Mouse (Mus musculus) layer of hippocampus, postnatal 10 days (tissue): ENCODE measurements around the gene Dkc1. TPM values are rescaled to one million over a fixed set of nuclear protein-coding genes. Genes with fewer than 3 reads are reported as not detected.
A peak's percentile ranks its signal among the peaks of the same experiment; 100 is the strongest.

ENCODE experiments used
- DNase-seq, 2 experiments: peaks; one replicate each; pipeline ENCODE4 v3.0.0; 2021; ENCODE audit warnings: low spot score in 2 of 2
- long read RNA-seq: library from polyadenylated mRNA; stranded (forward); transcript quantifications from one replicate; pipeline ENCODE4 v2.0.0, GENCODE M21; 2023
- total RNA-seq, 2 experiments: library from RNA; stranded (reverse); gene quantifications; 2 replicates each; pipeline ENCODE4 v1.2.3; 2021

Dkc1 gene
- total RNA-seq = 10 to 100 TPM; 26.0 to 32.4 TPM
- long read RNA-seq, transcript Dkc1-201 (15 exons, 2,804 nt) = major isoform, 18 of 31 reads
- long read RNA-seq, partial matches to known transcripts = 3 of 31 reads
- long read RNA-seq, other reads (novel, unspliced or antisense) = 10 of 31 reads

DNA sequence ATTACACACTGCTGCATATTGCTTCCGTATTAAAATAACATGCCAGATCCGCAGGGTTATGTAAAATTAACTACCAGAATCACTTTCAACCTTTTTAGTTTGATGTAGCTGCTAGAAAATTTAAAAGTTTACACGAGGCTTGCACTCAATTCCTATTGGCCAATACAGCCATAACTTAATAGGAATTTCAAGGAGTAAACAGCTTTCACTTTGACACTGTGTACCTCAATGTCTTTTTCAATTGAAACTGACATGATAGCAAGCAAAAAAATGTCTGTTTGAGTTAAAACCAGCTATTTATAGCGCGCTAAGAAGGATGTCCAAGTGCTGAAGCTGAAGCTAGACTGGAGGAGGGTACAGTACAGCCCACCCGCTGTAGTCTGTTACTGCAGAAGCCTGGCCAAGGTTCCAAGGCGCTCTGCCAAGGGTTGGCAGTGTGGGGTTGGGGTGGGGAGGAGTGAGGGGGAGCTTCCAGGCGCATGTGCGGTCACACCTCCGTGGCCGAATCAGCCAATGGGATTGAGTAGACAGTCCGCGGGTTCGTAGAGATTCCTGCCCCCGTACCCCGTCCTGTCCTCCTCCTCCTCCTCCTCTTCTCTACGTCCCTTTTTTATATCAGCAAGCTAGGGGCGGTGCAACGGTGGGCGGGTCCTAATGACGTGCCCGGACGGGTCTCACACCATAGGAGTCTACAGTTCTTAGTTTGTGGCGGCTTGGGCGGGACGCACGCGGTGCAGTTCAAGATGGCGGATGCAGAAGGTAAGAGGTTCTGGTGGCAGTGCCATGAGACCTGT is at the start of gene Dkc1:
Gene Dkc1 (plus strand): TSS at position 486 of the 794 bp plus-strand sequence.
- peak; percentile 87 to 91 for DNase-seq

DNA sequence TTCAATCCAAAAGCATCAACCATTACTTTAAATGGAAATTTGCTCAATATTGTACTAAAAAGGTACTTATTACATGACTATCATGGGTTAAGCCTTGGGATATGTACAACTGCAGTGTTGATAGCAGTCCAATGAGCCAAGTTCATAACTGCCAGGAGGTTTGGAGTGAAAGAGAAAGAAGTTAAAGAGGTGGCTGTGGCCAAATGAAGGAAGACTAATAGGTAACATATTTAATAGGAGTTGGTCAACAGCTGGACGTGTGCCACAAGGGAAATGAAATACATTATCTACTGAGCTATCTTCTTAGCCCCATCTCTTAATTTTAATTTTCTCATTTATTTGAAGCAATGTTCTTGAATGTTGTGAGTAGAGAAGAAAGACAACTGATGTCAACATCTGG is 49.7 kb upstream of the Dkc1 start:
- DNase-seq = no peak

DNA sequence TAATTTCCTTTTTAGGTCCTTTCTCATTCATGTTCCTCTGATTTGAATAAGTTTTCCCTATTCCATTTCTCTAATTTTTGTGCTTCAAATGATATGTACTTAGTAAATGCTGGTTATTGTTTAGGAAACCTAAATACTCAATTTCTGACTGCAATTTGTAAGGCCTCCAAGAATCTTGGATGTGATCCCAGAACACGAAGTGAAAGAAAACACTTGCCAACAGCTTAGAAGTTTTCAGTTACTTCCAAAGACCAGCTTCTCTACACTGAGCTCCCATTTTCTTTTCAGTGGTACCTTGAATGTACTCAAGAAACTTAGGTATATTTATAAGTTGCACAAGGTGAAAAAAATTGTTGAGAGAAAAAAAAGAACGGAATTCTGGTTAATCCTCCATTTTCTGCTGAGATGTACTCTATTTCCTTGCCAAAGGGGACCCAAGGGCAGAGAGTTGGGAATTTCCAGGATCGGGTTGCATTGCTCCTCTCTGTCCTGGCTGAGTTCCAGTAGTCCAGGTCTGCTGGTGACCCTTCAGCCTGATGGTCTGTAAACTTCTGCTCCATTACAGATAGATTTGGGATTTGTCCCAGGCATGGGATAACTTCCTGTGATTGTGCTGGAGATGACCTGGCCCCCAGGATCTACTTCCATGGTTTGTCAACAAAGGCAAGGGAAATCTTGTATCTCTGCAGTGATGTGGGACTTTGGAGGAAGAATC is 48.6 kb upstream of the Dkc1 start:
- DNase-seq = no peak

DNA sequence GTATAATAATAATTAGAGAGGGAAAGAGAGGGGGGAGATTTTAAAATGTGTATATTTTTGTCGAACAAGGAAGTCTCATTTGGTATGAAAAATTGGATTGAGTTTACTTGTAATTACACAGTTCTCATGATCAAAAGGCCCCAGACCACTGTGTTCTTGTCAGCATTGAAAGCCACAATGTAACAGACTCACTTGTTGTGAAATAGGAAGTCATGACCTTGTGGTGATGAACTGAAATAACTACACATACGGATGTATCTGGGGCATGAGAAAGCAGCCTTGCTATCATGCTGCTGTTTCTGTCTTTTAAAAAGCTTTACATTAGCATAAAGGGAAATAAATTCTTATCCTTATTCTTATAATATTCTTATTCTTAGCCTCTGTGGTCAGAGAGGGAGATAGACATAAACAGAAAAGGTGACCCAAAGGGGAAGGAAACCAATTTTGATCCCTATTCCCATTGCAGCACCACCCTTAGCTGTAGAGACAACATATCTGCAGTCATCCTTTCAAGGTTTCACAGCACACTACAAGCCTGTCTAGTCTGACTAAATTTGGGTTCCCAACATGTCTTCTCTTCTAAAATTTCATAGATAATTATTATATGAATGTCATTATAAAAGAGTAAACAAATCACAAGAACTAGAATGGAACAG is 39.4 kb upstream of the Dkc1 start:
- DNase-seq = no peak

DNA sequence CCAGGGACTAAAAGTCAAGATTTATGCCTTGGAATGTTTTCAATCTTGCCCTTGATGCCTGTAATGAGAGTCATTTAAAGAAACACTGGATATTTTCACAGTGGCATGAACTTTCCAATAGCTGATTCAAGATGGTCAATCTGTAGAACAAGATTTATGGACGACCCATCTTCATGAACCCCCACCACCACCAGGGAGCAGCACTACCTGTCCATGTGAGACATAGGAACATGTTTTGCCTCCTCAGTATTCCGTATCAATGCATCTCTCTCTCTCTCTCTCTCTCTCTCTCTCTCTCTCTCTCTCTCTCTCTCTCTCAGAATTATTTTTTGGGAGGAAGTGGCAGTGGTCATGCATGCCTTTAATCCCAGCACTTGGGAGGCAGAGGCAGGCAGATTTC is 13.3 kb upstream of the Dkc1 start:
- no peak for DNase-seq

DNA sequence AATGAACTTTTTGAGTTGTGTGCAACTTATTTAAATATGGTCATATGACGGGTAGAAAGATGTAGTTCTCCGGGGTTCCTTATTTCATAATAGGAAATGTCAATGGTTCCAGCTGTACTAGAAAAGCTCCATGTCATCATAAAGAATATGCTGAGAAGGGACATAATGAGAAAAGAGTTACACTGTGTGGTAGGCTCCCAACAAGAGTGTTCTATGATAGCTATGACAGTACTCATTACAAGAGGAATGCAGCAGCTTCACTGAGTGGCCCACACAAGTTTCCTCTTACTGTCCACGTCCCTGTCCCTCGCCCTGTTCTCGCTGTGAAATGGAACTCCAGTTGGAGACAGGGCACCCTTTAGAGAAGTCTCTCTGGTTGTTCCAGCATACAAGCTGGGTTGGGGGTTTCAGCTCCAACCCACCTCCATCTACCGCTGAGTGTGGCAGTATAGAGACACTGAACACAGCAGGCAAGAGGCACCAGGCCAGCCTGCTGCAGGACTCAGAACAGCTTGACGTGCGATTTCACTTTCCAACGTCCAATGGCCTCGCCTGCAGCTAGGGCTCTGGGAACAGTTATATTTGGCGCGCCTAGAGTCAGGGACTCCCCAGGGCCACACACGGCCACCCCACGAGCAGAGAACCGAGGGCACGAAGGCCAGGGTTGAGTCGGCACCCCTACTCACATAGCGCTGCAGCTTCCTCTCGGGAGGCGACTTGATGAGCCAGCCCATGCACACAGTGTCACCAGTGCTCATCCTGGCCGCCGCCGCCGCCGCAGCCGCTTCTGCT is 11.5 kb upstream of the Dkc1 start:
- DNase-seq = peak in 1 of 2 experiments; percentile 18

DNA sequence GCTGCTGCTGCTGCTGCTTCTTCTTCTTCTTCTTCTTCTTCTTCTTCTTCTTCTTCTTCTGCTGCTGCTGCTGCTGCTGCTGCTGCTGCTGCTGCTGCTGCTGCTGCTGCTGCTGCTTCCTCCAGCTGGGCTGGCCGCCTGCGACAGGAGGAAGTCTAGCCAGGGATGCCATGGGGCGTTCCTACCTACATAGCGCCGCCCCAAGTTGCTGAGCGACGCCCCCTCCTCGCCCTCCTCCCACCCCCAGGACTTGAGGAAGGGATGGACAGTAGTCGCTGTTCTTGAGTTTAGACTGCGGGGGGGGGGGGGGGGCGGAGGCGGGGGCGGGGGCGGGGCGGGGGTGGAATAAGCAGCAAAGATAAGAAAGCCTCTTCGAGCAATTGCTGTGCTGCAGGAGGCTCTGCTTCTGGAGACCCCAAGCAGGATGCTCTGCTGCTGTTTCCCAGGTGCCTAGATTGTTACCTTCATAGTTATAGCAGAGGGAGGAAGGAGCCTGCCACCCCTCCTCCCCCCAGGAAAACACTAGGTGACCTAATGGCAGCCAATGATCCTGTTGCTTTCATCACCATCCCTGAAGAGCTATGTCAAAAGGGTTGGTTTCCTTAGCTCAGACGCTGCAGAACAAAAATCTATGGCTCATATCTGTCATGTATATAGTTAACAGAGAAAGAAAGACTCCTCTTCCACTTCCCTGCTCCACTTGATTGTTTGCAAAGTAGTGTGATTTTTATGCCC is 10.7 kb upstream of the Dkc1 start, which contains the start of gene Gab3:
Gene Gab3 (minus strand): TSS at position 685 of the 735 bp plus-strand sequence.
- peak; percentile 26 to 40 for DNase-seq

DNA sequence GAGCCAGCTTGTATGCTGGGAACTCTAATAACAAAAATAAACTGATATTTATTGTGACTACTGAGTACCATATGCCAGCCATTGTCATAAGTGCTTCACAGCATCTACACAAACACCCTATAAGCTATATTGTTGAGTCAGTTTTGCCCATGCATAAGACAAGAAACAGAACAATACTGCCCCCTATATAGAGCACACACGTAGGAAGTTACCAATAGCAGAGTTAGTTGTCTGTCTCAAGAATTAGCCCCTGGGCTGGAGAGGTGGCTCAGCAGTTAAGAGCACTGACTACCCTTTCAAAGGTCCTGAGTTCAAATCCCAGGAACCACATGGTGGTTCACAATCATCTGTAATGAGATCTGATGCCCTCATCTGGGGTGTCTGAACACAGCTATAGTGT is 10.0 kb upstream of the Dkc1 start:
- no peak for DNase-seq

DNA sequence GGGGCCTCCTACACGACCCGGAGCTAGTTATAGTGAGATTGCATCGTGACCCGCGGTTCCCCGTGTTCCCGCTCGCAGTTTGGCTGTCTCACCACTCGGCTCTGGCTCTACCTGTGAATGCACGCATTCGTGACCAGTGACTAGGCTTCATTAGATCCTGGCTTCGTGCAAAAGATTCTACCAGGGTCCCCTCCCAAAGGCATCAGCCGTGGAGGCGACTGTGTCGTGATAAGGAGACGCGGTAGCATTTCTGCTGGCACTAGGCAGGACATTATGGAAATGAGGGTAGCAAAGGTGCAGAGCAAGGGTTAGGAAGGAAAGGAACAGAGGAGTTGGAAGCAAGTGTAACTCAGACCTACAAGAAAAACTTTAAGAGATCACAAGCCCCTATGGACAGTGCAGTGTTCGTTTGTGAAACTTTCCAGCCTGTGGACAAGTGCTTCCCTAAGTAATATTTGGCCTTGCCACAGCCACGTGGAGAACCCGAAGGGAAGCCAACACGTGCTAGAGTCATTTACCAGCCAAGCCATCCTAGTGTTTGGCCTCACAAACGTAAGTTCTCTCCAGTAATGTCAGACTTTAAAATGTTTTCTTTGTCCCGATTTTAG is 613 bp downstream of the Dkc1 start:
- peak in 1 of 2 experiments; percentile 10 for DNase-seq

DNA sequence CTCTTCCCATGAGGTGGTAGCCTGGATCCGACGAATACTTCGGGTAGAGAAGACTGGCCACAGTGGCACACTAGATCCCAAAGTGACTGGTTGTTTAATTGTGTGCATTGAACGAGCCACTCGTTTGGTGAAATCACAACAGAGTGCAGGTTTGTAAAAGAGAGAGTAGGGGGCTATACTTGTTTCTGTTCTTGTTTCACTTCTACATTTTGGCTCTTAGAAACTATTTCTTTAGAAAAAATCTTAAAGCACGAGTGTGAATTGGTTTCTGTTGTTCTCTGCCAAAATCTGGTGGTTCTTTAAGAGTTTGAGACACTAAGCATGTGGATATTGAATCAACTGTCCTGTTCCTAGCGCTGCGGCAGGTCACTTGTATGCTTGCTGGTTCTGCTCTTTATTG is 3.1 kb downstream of the Dkc1 start:
- no peak for DNase-seq

DNA sequence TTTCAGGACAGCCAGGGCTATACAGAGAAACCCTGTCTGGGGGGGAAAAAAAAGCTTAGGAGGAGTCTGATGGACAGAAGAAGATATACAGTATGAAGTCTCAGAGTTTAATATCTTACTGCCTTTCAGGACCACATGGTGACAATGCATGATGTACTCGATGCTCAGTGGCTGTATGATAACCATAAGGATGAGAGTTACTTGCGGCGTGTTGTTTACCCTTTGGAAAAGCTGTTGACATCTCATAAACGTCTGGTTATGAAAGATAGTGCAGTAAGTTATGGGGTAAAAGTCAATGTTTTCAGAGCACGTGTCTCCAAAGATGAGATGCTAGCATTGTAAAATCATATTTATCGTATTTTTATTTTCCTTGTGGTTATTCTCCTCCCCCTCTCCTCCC is 6.6 kb downstream of the Dkc1 start:
- no peak for DNase-seq

DNA sequence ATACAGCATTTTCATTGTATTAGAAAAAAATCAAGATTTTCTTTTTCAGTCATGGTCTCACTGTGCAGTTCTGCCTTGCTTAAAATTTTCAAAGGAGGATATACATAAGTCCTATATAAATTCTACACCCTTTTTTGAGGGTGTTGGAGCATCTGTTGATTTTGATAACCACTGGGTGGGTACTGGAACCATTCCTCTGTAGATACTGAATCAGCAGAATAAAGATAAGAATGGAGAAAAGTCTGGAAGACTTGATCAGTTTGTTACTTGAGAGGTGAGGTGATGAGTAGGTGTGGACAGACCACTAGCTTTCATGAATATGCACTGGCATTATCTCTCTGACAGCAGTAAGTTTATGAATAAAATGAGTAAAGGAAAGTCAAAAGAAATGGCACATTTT is 19.9 kb downstream of the Dkc1 start:
- DNase-seq = no peak

DNA sequence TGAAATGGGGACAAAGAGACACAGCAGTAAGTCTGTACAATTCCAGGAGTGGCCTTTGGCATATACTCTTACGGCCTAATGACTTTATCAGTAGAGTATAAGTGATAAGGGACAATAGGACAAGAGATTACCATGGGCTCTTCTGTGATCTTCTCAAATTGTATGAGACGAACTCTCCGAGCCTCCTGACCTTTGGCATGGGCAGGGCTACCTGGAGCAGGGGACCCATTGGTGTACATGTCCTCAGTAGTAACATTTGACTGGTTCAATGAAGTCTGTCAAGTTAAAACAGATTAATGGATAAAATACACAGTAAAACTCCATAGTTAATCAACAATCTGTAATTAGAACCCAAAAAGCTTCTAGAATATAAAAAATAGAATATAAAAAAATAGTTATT is 30.0 kb downstream of the Dkc1 start:
- no peak for DNase-seq

DNA sequence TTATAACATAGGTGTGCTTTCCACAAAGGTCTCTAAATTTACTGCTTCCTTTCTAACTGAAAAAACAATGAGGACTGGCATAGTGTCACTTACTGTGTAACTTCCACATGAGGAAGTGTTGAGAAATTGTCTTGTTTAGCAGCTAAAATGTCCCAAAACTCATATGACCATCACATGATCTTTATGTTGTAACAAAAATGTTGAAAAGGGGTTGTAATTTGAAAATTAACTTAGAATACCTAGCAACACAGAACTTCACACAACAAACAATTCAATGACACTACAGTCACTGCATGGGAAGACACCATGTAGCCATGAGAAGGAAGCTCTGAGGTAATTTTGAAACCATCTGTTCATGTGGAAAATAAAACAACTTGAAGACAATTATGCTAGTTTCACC is 31.2 kb downstream of the Dkc1 start:
- no peak for DNase-seq

DNA sequence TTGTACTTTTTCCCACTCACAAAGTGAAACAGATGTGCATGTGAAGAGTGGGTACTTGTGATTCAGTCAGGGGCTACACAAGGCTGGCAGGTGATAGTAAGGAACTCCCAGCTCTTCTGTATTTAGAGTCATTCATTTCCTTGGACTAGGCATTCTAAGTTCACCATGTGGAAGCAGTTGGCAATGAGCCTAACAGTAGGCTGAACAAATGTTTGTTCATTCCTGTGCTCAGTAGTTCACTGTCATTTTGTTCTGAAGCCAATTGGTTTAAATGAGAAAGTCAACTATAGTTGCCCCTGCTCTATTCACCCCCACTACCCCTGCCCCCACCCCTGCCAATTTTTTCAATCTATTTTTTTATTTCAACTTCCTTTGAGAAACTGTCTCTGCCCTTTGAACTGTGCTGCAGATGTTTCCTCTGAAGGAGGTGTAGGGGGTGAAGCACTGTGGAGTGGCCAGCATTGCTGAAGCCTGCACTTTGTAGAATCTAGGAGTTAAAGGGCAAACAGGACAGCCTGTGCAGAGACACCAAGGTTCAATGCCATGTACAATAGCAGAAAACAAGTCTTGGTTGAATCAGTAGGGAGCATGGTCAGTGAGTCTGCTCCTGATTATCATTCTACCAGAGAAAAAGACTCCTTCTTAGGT is 32.8 kb downstream of the Dkc1 start:
- DNase-seq = no peak

DNA sequence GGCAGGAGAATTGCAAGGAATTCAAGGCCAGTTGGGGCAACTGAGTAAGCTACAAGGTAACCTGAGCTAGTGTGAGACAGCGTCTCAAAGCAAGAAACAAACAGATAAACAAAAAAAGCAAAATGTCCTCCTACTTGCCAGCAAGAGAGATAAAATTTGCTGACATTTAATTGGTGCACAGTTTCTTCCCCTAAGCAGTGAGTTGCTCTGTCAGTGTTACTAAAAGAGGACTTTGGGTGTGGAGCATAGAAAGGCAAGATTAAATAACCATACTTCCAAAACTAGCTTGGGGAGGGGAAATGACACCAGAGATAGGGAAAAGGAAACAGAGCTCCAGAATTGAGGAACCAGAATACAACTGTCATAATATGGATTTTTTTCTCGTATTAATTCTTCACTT is 33.8 kb downstream of the Dkc1 start:
- no peak for DNase-seq

DNA sequence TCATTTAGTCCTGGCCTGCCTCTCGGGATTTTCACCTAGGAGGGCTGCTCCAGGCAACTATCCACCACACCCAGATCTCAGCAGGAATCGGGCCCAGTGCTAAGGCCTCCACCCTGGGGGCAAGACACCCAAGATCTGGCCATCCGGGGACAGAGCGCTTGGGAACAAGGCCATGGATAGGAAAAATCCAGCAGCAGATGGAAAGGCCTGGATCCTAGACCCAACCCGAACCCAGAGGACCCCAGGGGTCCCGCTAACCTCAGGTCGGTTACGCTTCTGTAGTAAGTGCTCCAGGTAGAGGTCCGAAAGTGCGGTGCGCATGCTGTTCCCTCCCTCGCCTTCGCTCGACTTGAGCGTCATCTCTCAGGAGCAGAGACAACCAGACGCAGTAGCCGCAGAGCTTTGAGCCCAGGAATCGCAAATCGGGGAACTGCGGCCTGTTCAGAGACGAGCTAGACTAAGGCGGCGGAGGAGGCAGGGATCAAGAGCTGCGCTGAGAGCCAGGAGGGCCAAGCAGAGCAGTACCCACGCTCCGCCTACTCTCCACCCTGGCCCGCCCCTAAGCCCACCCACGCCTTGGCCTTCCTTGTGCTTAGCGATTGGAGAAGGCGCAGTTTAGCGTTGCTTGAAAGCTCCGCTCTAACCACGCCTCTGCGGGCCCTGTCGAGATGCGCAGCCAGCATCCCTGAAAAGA is 35.0 kb downstream of the Dkc1 start, which contains the start of gene Mpp1:
Gene Mpp1 (minus strand): TSS at position 550 of the 694 bp plus-strand sequence.
- peak; percentile 56 to 66 for DNase-seq

DNA sequence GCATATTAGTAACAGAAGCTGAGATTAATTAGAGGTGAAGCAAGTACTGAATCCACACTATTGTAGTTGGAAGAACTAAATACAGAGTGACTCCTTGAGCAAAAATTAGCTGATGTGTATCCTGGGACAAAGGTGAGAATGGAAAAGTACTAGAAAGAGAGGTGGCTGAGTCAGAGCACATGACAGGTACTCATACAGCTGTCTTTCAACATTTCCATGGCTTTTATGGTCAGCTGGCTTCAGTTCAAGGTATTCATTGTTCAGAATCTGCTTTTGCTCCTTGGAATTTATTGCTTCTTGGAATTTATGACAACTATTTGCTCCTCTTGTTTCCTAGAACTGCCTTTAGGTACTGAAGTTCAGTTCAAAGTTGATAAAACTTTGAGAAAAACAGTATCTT is 41.3 kb downstream of the Dkc1 start:
- DNase-seq = no peak

DNA sequence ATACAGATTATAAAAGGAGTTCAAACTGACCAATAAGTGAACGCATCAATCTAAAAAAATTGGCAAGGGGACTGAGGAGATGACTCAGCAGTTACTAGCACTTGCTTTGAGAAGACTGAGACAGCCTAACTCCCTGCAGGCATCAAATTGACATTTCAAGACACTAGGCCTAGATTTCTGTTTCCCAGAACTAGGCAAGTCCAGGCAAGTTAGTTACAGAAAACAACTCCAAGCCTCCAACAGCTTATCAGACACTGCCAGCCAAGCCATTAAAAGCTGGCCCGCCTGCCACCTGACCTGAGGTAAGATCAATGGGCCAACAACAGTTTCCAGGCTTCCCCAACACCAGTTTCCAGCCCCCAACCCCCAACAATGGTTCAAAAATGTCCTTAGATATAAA is 42.1 kb downstream of the Dkc1 start:
- DNase-seq = no peak
